ENCODE assay signal across 13 mouse cellular contexts in genomic region chr1:172455416-172455815, GRCm38 (mm10). TPM values are rescaled to one million over a fixed set of nuclear protein-coding genes. Genes with fewer than 3 reads are reported as not detected.
DNase-seq lines count a peak whose midpoint lies in the region; ATAC-seq lines count a peak whose summit lies in the region.
"Had no signal": no experiment of that assay in that cellular context is flagged by ENCODE, and none has a peak within 500 bp of the region (broad histone marks: within the 10 kb centered on the region; RNA-seq: fewer than 3 reads in every experiment).

No protein-coding gene starts in this region.

- 25% methylated on average over 4 of the region's 4 CpGs for WGBS in stomach, embryonic 15.5 days
- WGBS in forebrain, embryonic 16.5 days = 9% methylated on average over 4 of the region's 4 CpGs

- peak overlapping the region; percentile 93 for H3K27ac ChIP-seq in brown adipose tissue, adult 24 weeks (replicated peaks; ENCODE audit: low read depth, low read length)
- peak overlapping the region; percentile 14; the same call in 1 of the 2 replicates for H3K27ac ChIP-seq in stomach, embryonic 15.5 days
- no peak overlapping the region for H3K27ac ChIP-seq in forebrain, embryonic 16.5 days (ENCODE audit: low read length)
- H3K27ac ChIP-seq: embryonic facial prominence, embryonic 12.5 days; forebrain, embryonic 15.5 days; kidney, embryonic 15.5 days had no signal

- no peak overlapping the region for H3K4me2 ChIP-seq in stomach, embryonic 15.5 days
- no peak overlapping the region for H3K4me2 ChIP-seq in forebrain, embryonic 16.5 days (ENCODE audit: low read length)
- H3K4me2 ChIP-seq: embryonic facial prominence, embryonic 12.5 days; forebrain, embryonic 15.5 days; kidney, embryonic 15.5 days; liver, embryonic 11.5 days had no signal

- no peak for ATAC-seq in stomach, embryonic 15.5 days (ENCODE audit: insufficient read depth, low FRiP score, low read depth)
- ATAC-seq in forebrain, embryonic 16.5 days = no peak
- ATAC-seq: forebrain, embryonic 15.5 days had no signal

- peaks cover 25% of the 10 kb centered on the region for H3K4me1 ChIP-seq in brown adipose tissue, adult 24 weeks (ENCODE audit: control insufficient read depth, insufficient read depth, insufficient read length, low read length)
- H3K4me1 ChIP-seq in stomach, embryonic 15.5 days = no peaks in the 10 kb centered on the region
- no peaks in the 10 kb centered on the region for H3K4me1 ChIP-seq in forebrain, embryonic 16.5 days (replicated peaks; ENCODE audit: control insufficient read depth, insufficient read depth, low read length)
- H3K4me1 ChIP-seq: forebrain, embryonic 15.5 days had no signal

- peak; percentile 48 to 52 for DNase-seq in spleen, postnatal 36 days (ENCODE audit: low spot score in 2 of 2)
- no peak for DNase-seq in spleen, postnatal 14 days (ENCODE audit: low spot score in 2 of 2)
- no peak for DNase-seq in left cerebral cortex, adult 8-10 months (ENCODE audit: low spot score in 2 of 2)
- DNase-seq in urinary bladder, postnatal 36 days (ENCODE audit: low spot score in 2 of 2) = no peak
- DNase-seq: adrenal gland, postnatal 25 days; cerebellum, adult 8-10 months had no signal

- H3K36me3 ChIP-seq in stomach, embryonic 15.5 days = no peaks in the 10 kb centered on the region
- no peaks in the 10 kb centered on the region for H3K36me3 ChIP-seq in forebrain, embryonic 16.5 days (ENCODE audit: control insufficient read depth, insufficient read depth)
- H3K36me3 ChIP-seq: embryonic facial prominence, embryonic 12.5 days; forebrain, embryonic 15.5 days; kidney, embryonic 15.5 days had no signal

- H3K27me3 ChIP-seq in stomach, embryonic 15.5 days (replicated peaks) = no peaks in the 10 kb centered on the region
- H3K27me3 ChIP-seq in forebrain, embryonic 16.5 days (replicated peaks; ENCODE audit: control insufficient read depth, insufficient read depth, low read length) = no peaks in the 10 kb centered on the region
- H3K27me3 ChIP-seq: embryonic facial prominence, embryonic 12.5 days; forebrain, embryonic 15.5 days; kidney, embryonic 15.5 days had no signal

- H3K9ac ChIP-seq in stomach, embryonic 15.5 days = no peak overlapping the region
- H3K9ac ChIP-seq in forebrain, embryonic 16.5 days (replicated peaks; ENCODE audit: low read depth, low read length) = no peak overlapping the region
- H3K9ac ChIP-seq: embryonic facial prominence, embryonic 12.5 days; forebrain, embryonic 15.5 days; kidney, embryonic 15.5 days had no signal

- no peaks in the 10 kb centered on the region for H3K9me3 ChIP-seq in stomach, embryonic 15.5 days
- H3K9me3 ChIP-seq in forebrain, embryonic 16.5 days (ENCODE audit: control insufficient read depth, low read length) = no peaks in the 10 kb centered on the region
- H3K9me3 ChIP-seq: embryonic facial prominence, embryonic 12.5 days; forebrain, embryonic 15.5 days; kidney, embryonic 15.5 days had no signal

- peak overlapping the region; percentile 17 for H3K4me3 ChIP-seq in brown adipose tissue, adult 24 weeks (ENCODE audit: insufficient read depth, low read depth, low read length)
- H3K4me3 ChIP-seq in stomach, embryonic 15.5 days (replicated peaks) = no peak overlapping the region
- H3K4me3 ChIP-seq in forebrain, embryonic 16.5 days (replicated peaks; ENCODE audit: low read length) = no peak overlapping the region
- H3K4me3 ChIP-seq: embryonic facial prominence, embryonic 12.5 days; forebrain, embryonic 15.5 days; kidney, embryonic 15.5 days had no signal

RNA-seq across cellular contexts. Expression of gene Slamf9, which starts 19.7 kb away (rescaled TPM):
- 3.5 and 4.5 TPM in 2 replicates for polyA plus RNA-seq in brown adipose tissue, adult 24 weeks (2012; ENCODE audit: insufficient read depth, insufficient read length, missing spikeins)
- 0.79 and 1.0 TPM in 2 replicates for polyA plus RNA-seq in stomach, embryonic 15.5 days (2015; fragmentation: Nextera tagmentation; extraction: Ambion mirVana)
- not detected in 2 replicates for polyA plus RNA-seq in forebrain, embryonic 16.5 days (2015; fragmentation: Nextera tagmentation; extraction: Ambion mirVana)
- total RNA-seq in left cerebral cortex, adult 8-10 months (2022) = 1 to 10 TPM in 3 of 4 experiments, under 1 TPM in 1; 0.27 to 5.6 (median 3.3) TPM
- polyA plus RNA-seq: forebrain, embryonic 15.5 days had no signal

RNA-seq across cellular contexts. Expression of gene Igsf9, which starts 26.2 kb away (rescaled TPM):
- 0.96 TPM in 1 of 2 replicates, not detected in the other for polyA plus RNA-seq in brown adipose tissue, adult 24 weeks (2012; ENCODE audit: insufficient read depth, insufficient read length, missing spikeins)
- polyA plus RNA-seq in stomach, embryonic 15.5 days (2015; fragmentation: Nextera tagmentation; extraction: Ambion mirVana) = 49.0 and 50.1 TPM in 2 replicates
- 60.9 and 89.9 TPM in 2 replicates for polyA plus RNA-seq in forebrain, embryonic 16.5 days (2015; fragmentation: Nextera tagmentation; extraction: Ambion mirVana)
- total RNA-seq in left cerebral cortex, adult 8-10 months (2022) = 1 to 10 TPM; 5.2 to 9.1 (median 7.9) TPM

RNA-seq across cellular contexts. Expression of gene Tagln2, which starts 44.4 kb away (rescaled TPM):
- 26.2 and 29.3 TPM in 2 replicates for polyA plus RNA-seq in brown adipose tissue, adult 24 weeks (2012; ENCODE audit: insufficient read depth, insufficient read length, missing spikeins)
- polyA plus RNA-seq in stomach, embryonic 15.5 days (2015; fragmentation: Nextera tagmentation; extraction: Ambion mirVana) = 341 and 366 TPM in 2 replicates
- polyA plus RNA-seq in forebrain, embryonic 16.5 days (2015; fragmentation: Nextera tagmentation; extraction: Ambion mirVana) = 53.4 and 56.8 TPM in 2 replicates
- 10 to 100 TPM in 3 of 4 experiments, 1 to 10 TPM in 1; 9.6 to 15.4 (median 12.5) TPM for total RNA-seq in left cerebral cortex, adult 8-10 months (2022)

Comparison
In these comparisons a context has a peak if more than half of its experiments do, and no peak if none do; other contexts are left out.
1. DNase-seq: peak in spleen, postnatal 36 days (2 of 2); none in spleen, postnatal 14 days (0 of 2), left cerebral cortex, adult 8-10 months (0 of 2) and urinary bladder, postnatal 36 days (0 of 2).
2. RNA of gene Igsf9, which starts 26.2 kb away (polyA plus RNA-seq): 60.9 to 89.9 TPM in forebrain, embryonic 16.5 days and 49.0 to 50.1 TPM in stomach, embryonic 15.5 days; 0.96 TPM in brown adipose tissue, adult 24 weeks; every median in the first group is over 10 times any median in the second.